Mouse (Mus musculus) inflammation-experienced regulatory T-cells (primary cell): Measurements from ENCODE around the gene 4933406M09Rik. TPM values are rescaled to one million over a fixed set of nuclear protein-coding genes. Genes with fewer than 3 reads are reported as not detected.

Experiments used
- polyA plus RNA-seq, 2 experiments: library from polyadenylated mRNA; unstranded; fragments of 100-300 nt; shearing (Covaris generic); gene quantifications; one replicate each; pipeline ENCODE4 v1.2.1; 2017

4933406M09Rik gene
- not detected for polyA plus RNA-seq

GRCm38 (mm10) chr1:134385666-134386065 is at the start of gene 4933406M09Rik:
Gene 4933406M09Rik, plus strand, starts transcription at chr1:134385940.

GRCm38 (mm10) chr1:134361857-134362212 is 23.9 kb upstream of the 4933406M09Rik start, which contains the start of gene Tmem183a:
Gene Tmem183a, minus strand, starts transcription at chr1:134361979.

DNA sequence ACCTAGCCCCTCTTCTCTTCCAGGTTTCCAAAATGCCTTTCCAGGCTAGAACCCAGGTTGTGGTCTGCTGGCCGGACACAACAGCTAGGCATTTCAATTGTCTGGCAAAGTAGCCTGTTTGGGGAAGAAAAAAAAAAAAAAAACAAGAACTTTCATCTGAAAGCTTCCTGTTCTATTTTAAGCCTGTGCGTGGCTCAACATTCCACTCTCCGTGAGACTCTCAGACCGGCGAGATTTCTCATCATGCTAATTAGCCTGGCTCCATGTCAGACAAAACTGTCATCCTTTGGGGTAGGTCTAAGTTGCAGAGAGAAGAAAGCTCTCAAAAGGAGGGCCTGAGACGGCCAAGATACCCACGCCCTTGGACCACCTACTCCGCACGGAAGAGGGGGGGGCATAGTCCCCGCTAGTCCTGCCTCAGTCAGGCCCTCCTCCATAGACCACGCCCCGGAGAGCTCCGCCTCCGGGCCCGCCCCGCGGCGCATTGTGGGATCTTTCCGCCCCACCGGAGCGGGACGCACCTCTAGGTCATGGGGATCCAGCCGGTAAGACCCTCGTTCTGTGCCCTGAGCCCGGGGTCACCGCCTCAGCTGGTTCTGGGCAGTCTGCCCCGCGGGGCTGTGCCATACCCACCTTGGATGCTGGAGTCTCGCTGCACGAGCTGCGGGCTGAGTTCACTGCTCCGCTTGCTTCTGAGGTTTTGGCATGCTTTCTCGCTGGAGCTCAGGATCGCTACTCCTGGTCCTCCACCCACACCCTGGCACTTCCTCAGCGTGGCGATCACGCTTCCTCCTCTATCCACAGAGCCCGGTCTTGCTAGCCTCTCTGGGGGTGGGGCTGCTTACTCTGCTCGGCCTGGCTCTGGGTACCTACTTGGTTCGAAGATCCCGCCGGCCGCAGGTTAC is 20.0 kb downstream of the 4933406M09Rik start, which contains the start of gene Cyb5r1:
TSS of gene Cyb5r1 (plus strand) at position 51 of the 905 bp plus-strand sequence.

DNA sequence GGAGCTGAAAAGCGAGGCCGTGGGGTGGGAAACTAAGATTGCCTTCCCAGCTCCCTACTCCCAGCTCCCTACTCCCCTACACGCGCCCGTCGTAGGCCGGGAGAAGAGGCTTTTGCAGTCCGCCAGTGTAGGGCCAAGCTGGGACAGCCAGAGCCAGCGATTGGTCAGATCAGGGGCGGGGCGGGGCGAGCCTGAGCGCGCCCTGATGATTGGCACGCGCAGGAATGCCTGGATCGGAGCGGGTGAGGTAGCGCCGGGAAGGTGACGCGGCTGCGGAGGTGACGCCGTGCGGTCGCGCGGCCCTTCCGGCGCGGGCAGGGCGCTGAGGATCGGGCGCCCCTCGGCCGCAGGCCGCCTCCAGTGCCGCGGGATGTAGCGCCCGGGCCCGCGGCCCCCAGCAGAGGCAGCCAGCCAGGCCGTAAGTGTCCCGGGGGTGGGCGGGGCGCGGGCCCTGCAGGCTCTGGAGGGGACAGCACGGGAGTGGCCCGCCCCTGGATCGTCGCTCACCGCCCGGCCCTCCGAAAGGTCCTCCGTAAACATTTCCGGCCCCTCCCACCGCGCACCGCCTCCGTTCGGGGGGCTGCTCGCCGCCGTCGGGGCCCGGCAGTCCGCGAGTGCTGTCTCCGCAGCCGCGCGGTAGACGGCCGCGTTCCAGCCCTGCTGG is 29.6 kb downstream of the 4933406M09Rik start, which contains the start of gene Adipor1:
TSS of gene Adipor1 (plus strand) at position 211 of the 664 bp plus-strand sequence.

Other genes starting within 250 kb of the 4933406M09Rik start
- gene Chil1, start 203.8 kb upstream of the 4933406M09Rik start, polyA plus RNA-seq = 1 to 10 TPM in 1 of 2 experiments, under 1 TPM in 1; 0.60 to 2.5 TPM
- not detected for gene Mybph, start 192.5 kb upstream of the 4933406M09Rik start, polyA plus RNA-seq
- 1 to 10 TPM in 1 of 2 experiments, under 1 TPM in 1; 0.37 to 1.0 TPM for gene Adora1, start 150.5 kb upstream of the 4933406M09Rik start, polyA plus RNA-seq
- not detected for gene Myog, start 96.0 kb upstream of the 4933406M09Rik start, polyA plus RNA-seq
- under 1 TPM in 1 of 2 experiments, not detected in 1; 0.41 TPM for gene Ppfia4, start 53.0 kb upstream of the 4933406M09Rik start, polyA plus RNA-seq
- gene Tmem183a, start 24.0 kb upstream of the 4933406M09Rik start, polyA plus RNA-seq = 10 to 100 TPM; 58.7 to 61.3 TPM
- gene Cyb5r1, start 19.6 kb downstream of the 4933406M09Rik start, polyA plus RNA-seq = 10 to 100 TPM; 19.6 to 26.1 TPM
- 100 to 1,000 TPM in 1 of 2 experiments, 10 to 100 TPM in 1; 87.0 to 103 TPM for gene Adipor1, start 29.4 kb downstream of the 4933406M09Rik start, polyA plus RNA-seq
- 10 to 100 TPM; 13.3 to 16.9 TPM for gene Klhl12, start 69.6 kb downstream of the 4933406M09Rik start, polyA plus RNA-seq
- 10 to 100 TPM; 38.6 to 57.3 TPM for gene Rabif, start 108.7 kb downstream of the 4933406M09Rik start, polyA plus RNA-seq
- 1 to 10 TPM in 1 of 2 experiments, under 1 TPM in 1; 0.23 to 2.3 TPM for gene Mgat4e, start 163.7 kb downstream of the 4933406M09Rik start, polyA plus RNA-seq
- gene Kdm5b, start 174.2 kb downstream of the 4933406M09Rik start, polyA plus RNA-seq = 10 to 100 TPM; 47.7 to 49.0 TPM